Mouse (Mus musculus) liver, embryonic 11.5 days (tissue): Measurements from ENCODE around the gene B3gnt3. TPM values are rescaled to one million over a fixed set of nuclear protein-coding genes. Genes with fewer than 3 reads are reported as not detected.
"Not testable (repeated sequence)": the region's sequence is repeated elsewhere in the genome, so short reads cannot be mapped to it uniquely, and the experiment has no call there.

Experiments used
- ATAC-seq: fragments of 200-750 bp; cut with Nextera tagmentation; replicated peaks from 2 replicates; pipeline ENCODE4 v1.8.0; 2017; ENCODE audit warnings: moderate number of reproducible peaks, mild to moderate bottlenecking, moderate TSS enrichment, moderate library complexity; ENCODE audit not compliant: low FRiP score
- DNase-seq: peaks from one replicate; pipeline ENCODE4 v3.0.0-alpha.2; 2017; ENCODE audit warnings: low spot score
- H3K27ac ChIP-seq: fragments of 300-500 bp; sonication (generic); 2 replicates; pipeline ENCODE4 v1.5.1; 2014; ENCODE audit warnings: mild to moderate bottlenecking, low read depth, low read length, control low read depth
- H3K27me3 ChIP-seq: fragments of 300-500 bp; sonication (generic); replicated peaks from 2 replicates; pipeline ENCODE4 v1.6.1; 2014; ENCODE audit warnings: low read length, mixed read lengths; ENCODE audit not compliant: control insufficient read depth, insufficient read depth
- H3K36me3 ChIP-seq: fragments of 300-500 bp; sonication (generic); 2 replicates; pipeline ENCODE4 v1.6.1; 2014; ENCODE audit warnings: mild to moderate bottlenecking, low read length, moderate library complexity, mixed read lengths; ENCODE audit not compliant: control insufficient read depth, insufficient read depth
- H3K4me1 ChIP-seq: fragments of 300-500 bp; sonication (generic); replicated peaks from 2 replicates; pipeline ENCODE4 v1.6.1; 2014; ENCODE audit warnings: low read length, mixed read lengths; ENCODE audit not compliant: control insufficient read depth, insufficient read depth
- H3K4me2 ChIP-seq: fragments of 300-500 bp; sonication (generic); 2 replicates; pipeline ENCODE4 v1.6.1; 2014; ENCODE audit warnings: mild to moderate bottlenecking, control low read depth, moderate library complexity
- H3K4me3 ChIP-seq: fragments of 300-500 bp; sonication (generic); 2 replicates; pipeline ENCODE4 v1.5.1; 2014; ENCODE audit warnings: low read depth, low read length, control low read depth
- H3K9ac ChIP-seq: fragments of 300-500 bp; sonication (generic); 2 replicates; pipeline ENCODE4 v1.6.1; 2014; ENCODE audit warnings: low read depth, low read length, control low read depth
- H3K9me3 ChIP-seq: fragments of 300-500 bp; sonication (generic); 2 replicates; pipeline ENCODE4 v1.6.1; 2016; ENCODE audit warnings: low read length, inconsistent platforms, mixed read lengths; ENCODE audit not compliant: control insufficient read depth
- WGBS: fragments of 180-500 bp; shearing (Covaris S2); extraction: QIAGEN DNeasy Blood & Tissue Kit; methylation state at CpG from one replicate; pipeline ENCODE4 v1.1.7; 2014; 5-methylcytosine and 5-hydroxymethylcytosine counted together
- polyA plus RNA-seq: library from polyadenylated mRNA; unstranded; fragments of >200 nt; fragmentation: Nextera tagmentation; extraction: Ambion mirVana; gene quantifications from 2 replicates; pipeline ENCODE4 v1.2.1, GENCODE M21; 2014

The B3gnt3 gene
- polyA plus RNA-seq, 1 experiment from 2014 or later, result 2.9 TPM

DNA sequence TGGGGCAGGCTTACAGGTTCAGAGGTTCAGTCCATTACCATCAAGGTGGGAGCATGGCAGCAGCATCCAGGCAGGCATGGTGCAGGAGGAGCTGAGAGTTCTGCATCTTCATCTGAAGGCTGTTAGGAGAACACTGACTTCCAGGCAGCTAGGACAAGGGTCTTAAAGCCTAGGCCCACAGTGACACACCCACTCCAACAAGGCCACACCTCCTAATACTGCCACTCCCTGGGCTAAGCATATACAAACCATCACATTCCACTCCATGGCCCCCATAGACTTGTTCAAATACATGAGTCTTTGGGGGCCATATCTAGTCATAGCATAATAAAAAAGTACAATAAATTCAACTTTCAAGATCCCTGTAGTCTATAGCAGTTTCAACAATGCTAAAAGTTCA lies 1.8 kb upstream of the B3gnt3 start:
- not testable (repeated sequence) for H3K36me3 ChIP-seq, DNase-seq, H3K9me3 ChIP-seq, H3K9ac ChIP-seq
- Histone ChIP-seq H3K4me1 (peaks cover 20% of the 10 kb centered on the region), H3K27ac (peak overlapping the region; percentile 52; the same call in 1 of the 2 replicates), H3K4me3 (0 out of 2 replicates have a peak overlapping the region, but pooled peaks have one; percentile 12), H3K4me2 (peak overlapping the region; percentile 61), H3K27me3 (peaks cover 64% of the 10 kb centered on the region)
- peak; percentile 64 for ATAC-seq

DNA sequence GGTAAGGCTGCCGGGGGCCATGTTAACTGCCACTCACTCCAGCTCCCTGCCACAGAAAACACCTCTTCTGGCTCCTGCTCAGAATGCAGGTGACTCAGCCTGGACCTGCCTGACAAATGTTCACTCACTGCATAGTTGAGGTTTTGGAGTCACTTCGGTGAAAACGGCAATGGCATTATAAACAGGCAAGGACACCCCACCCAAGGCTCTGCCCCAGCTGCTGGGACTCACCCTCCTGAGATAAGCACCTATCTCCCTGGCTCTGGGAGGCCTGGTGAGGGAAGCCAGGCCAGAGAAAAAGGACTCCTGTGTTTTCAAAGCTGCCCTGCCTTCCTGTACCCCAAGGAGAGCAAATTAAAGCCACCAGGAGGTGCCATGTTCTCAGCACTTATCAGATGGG lies 1.3 kb upstream of the B3gnt3 start:
- no peaks in the 10 kb centered on the region for H3K9me3 ChIP-seq
- WGBS, result 51% methylated on average over 3 of the region's 3 CpGs
- peak overlapping the region; percentile 23; the same call in 1 of the 2 replicates for H3K4me3 ChIP-seq
- H3K36me3 ChIP-seq, result no peaks in the 10 kb centered on the region
- ATAC-seq (peak; percentile 92), DNase-seq (no peak)
- H3K27ac ChIP-seq, result peak overlapping the region; percentile 52; the same call in 1 of the 2 replicates
- H3K27me3 ChIP-seq, result peaks cover 66% of the 10 kb centered on the region
- H3K4me2 ChIP-seq, result peak overlapping the region; percentile 61
- peak overlapping the region; percentile 50; the same call in 1 of the 2 replicates for H3K9ac ChIP-seq
- H3K4me1 ChIP-seq, result peaks cover 20% of the 10 kb centered on the region

DNA sequence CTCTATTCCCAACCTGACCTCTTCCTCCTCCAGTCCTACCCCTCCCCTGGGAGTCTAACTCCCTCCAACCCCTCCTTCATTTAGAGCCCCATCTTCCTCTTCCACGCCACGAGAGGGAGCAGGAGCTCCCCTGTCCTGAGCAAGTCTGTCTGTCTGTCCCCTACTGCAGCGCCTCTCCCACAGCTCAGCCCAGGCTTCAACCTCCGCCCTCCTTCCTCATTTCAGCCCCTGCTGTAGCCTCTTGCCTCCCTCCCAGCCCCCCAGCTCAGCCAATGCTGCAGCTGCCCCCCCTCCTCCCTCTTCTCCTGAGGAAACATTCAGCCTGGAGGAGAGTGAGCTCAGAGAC lies 471 bp upstream of the B3gnt3 start:
- Histone ChIP-seq H3K36me3 (no peaks in the 10 kb centered on the region), H3K4me3 (no peak overlapping the region), H3K9ac (no peak overlapping the region), H3K27ac (no peak overlapping the region), H3K27me3 (peaks cover 61% of the 10 kb centered on the region), H3K4me1 (peaks cover 20% of the 10 kb centered on the region), H3K4me2 (peak overlapping the region; percentile 61), H3K9me3 (no peaks in the 10 kb centered on the region)
- DNase-seq, result no peak
- WGBS, result 19% methylated on average over 4 of the region's 4 CpGs
- no peak for ATAC-seq

DNA sequence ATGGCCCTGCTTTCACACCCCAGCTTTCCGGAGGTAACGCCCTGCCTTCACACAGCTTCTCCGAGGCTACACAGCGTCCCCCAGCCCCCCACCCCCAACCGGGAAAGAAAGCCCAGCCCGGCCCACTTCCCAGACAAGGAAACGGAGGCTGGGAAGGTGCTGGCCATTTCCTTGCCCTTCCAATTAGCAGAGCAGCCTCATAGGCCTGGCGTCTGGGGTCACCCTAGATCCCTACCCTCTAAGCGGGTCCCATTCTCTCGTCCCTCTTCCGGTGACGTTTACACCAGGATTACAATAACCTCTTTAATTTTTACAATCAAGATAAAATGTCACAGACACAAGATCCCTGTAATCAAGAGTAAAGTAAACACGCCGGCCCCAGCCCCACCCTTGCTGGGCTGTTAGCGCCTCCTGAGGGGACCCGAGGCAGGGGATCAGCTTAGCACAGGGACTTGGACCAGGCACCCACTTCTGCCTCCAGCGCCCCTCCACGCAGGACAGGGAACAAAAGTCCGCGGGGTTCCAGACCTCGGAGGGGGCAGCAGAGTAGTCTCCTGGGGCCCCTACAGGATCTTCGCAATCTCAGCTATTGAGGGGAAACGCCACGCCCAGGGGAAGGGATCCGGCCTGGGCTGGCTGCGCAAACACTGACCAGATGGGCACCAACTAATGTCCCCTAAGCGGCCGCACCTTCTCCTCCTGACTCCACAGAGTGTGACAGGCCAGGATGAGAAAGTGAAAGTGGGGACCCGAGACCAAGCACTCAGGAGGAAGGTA lies 908 bp downstream of the B3gnt3 start:
- no peak overlapping the region for H3K27ac ChIP-seq
- peak overlapping the region; percentile 29 for H3K4me3 ChIP-seq
- H3K27me3 ChIP-seq, result peaks cover 61% of the 10 kb centered on the region
- peak overlapping the region; percentile 61 for H3K4me2 ChIP-seq
- no peaks in the 10 kb centered on the region for H3K36me3 ChIP-seq
- no peak overlapping the region for H3K9ac ChIP-seq
- peaks cover 20% of the 10 kb centered on the region for H3K4me1 ChIP-seq
- ATAC-seq (no peak), DNase-seq (no peak)
- H3K9me3 ChIP-seq, result no peaks in the 10 kb centered on the region
- 8% methylated on average over 29 of the region's 29 CpGs for WGBS

DNA sequence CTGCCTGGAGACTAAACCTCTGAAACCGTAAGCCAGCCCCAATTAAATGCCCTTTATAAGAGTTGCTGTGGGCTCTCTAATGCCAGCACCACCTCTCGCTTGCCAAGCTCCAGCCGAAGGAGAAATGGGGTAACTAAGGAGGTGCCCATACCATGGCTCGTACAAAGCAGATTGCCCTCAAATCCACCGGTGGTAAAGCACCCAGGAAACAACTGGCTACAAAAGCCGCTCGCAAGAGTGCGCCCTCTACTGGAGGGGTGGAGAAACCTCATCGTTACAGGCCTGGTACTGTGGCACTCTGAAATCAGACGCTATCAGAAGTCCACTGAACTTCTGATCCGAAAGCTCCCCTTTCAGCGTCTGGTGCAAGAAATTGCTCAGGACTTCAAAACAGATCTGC lies 6.1 kb downstream of the B3gnt3 start:
- peaks cover 74% of the 10 kb centered on the region for H3K27me3 ChIP-seq

DNA sequence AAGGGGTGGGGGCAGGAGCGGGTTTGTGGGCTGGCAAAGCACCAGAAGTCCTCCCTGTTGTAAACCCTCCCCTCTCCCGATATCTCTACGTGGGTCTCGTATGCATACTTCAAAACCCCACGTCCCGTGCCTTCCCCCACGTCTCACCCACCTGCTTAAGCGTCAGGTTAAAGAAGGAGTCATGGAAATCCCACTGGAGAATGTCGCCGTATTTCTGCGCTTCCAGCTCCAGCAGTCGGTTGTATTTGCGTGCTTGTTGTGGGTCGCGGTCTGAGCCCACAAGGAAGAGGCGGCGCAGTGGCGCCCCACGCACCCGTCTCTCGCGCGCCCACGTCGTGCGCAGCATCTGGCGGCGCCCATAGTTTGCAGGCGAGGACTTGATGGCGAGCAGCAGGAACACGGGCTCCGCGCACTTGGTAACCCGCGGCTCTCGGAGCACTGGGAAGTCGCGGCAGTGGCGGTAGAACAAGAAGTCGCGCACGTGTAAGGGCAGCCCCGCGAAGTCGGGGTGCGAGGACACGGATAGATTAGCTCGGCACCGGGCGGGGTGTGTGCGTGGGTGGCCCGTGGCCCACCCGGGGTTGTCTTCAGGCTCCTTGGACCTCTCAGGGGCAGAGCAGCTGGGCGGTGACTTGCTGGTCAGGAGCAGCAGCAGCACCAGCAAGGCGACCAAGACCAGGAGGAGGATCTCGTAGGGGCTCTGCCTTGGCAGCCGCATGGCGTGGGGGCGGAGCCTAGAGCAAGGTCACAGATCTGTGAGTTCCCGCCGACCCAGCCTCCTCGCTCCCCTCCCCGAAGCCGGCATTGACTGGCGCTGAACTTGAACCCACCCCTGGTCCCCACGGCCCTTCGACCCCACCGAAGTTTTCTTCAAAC lies 8.2 kb downstream of the B3gnt3 start:
- Histone ChIP-seq H3K4me3 (peak overlapping the region; percentile 22; the same call in 1 of the 2 replicates), H3K4me2 (peak overlapping the region; percentile 36), H3K36me3 (no peaks in the 10 kb centered on the region), H3K9me3 (no peaks in the 10 kb centered on the region), H3K9ac (no peak overlapping the region), H3K27ac (no peak overlapping the region), H3K27me3 (peaks cover 76% of the 10 kb centered on the region), H3K4me1 (peaks cover 6% of the 10 kb centered on the region)
- 0 out of 2 replicates have a peak, but pooled peaks have one; percentile 10 for ATAC-seq
- no peak for DNase-seq
- WGBS, result 12% methylated on average over 68 of the region's 68 CpGs

More for the DNA sequence above, 6.1 kb downstream of the B3gnt3 start:
- H3K9ac ChIP-seq, H3K27ac ChIP-seq, H3K4me2 ChIP-seq, ATAC-seq, H3K4me1 ChIP-seq, DNase-seq, H3K4me3 ChIP-seq, H3K9me3 ChIP-seq, H3K36me3 ChIP-seq: not testable (repeated sequence)
- WGBS, result 60% methylated on average over 12 of the region's 12 CpGs

DNA sequence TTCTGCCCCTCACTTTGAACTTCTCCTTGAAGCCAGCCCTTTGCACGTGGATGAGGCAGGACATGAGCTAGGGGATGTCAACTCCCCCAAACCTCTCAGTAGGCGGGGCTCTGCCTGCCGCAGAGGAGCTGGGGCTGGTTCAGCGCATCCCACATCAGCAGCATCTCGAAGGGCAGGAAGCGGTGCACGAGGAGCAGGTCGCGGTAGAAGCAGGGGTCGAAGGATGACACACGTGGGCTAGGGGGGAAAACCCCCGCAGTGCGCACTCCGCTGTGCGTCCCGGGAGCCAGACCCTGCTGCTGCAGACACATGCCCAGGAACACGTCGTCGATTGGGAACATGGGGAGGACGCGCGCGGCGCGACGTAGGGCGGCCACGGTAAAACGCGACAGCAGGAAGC lies 9.1 kb downstream of the B3gnt3 start:
- ATAC-seq (no peak), DNase-seq (no peak)
- Histone ChIP-seq H3K9ac (no peak overlapping the region), H3K9me3 (no peaks in the 10 kb centered on the region), H3K4me2 (no peak overlapping the region), H3K4me1 (peaks cover 7% of the 10 kb centered on the region), H3K4me3 (no peak overlapping the region), H3K27me3 (peaks cover 81% of the 10 kb centered on the region), H3K27ac (no peak overlapping the region), H3K36me3 (no peaks in the 10 kb centered on the region)
- 6% methylated on average over 30 of the region's 30 CpGs for WGBS

DNA sequence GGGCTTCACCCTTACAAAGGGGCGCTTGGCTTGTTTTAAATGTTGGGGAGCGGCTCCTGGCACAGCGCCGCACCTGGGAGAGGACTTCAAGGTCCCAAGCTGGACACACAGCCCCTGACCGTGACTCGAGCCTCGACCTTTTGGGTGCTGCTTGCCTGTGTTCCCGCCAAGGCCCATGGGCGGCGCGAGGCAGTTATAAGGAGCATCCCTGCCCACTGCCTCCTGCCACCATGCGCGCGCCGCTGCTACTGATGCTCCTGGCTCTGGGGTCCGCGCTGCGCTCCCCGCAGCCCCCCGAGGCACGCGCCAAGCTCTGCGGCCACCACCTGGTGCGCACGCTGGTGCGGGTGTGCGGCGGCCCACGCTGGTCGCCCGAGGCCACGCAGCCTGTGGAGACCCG lies 12.6 kb downstream of the B3gnt3 start, which contains the start of gene Insl3:
Insl3 (plus strand) TSS at position 187 of the 400 bp plus-strand sequence.
- Histone ChIP-seq H3K4me1 (peaks cover 13% of the 10 kb centered on the region), H3K4me3 (no peak within 1 kb of the TSS), H3K9ac (no peak within 1 kb of the TSS), H3K4me2 (no peak within 1 kb of the TSS), H3K27me3 (peaks cover 100% of the 10 kb centered on the region), H3K27ac (no peak within 1 kb of the TSS), H3K36me3 (no peaks in the 10 kb centered on the region), H3K9me3 (no peaks in the 10 kb centered on the region)
- WGBS, result 11% methylated on average over 33 of the region's 33 CpGs
- DNase-seq (no peak), ATAC-seq (no peak)
